Mouse (Mus musculus) inflammation-experienced regulatory T-cells, adult 6 months (primary cell): ENCODE measurements around the gene Ezh1. TPM values are rescaled to one million over a fixed set of nuclear protein-coding genes. Genes with fewer than 3 reads are reported as not detected.

Source experiments
- ATAC-seq: one replicate; pipeline ENCODE4 v1.8.0; 2017
- polyA plus RNA-seq, 3 experiments: library from polyadenylated mRNA; unstranded; fragments of 100-300 nt; shearing (Covaris generic); gene quantifications; one replicate each; pipeline ENCODE4 v1.2.1; 2017

Gene Ezh1
- polyA plus RNA-seq, 3 experiments from 2014 or later, result 38.0 to 70.6 (median 62.7) TPM

- peak; percentile 41 for ATAC-seq
Observed at GRCm38 (mm10) chr11:101245855-101246701, 19.8 kb upstream of the Ezh1 start, which contains the start of gene Ramp2. TSS of gene Ramp2 (plus strand) at chr11:101246028.

- no peak for ATAC-seq
Observed at GRCm38 (mm10) chr11:101245071-101245470, 18.8 kb upstream of the Ezh1 start.

GRCm38 (mm10) chr11:101238071-101238647 is 11.9 kb upstream of the Ezh1 start:
- ATAC-seq, result no peak

GRCm38 (mm10) chr11:101236782-101237181 is 10.5 kb upstream of the Ezh1 start:
- no peak for ATAC-seq

GRCm38 (mm10) chr11:101235429-101235828 is 9.2 kb upstream of the Ezh1 start:
- ATAC-seq, result no peak

- ATAC-seq, result no peak
Observed at GRCm38 (mm10) chr11:101234124-101234523, 7.9 kb upstream of the Ezh1 start.

- ATAC-seq, result no peak
Observed at GRCm38 (mm10) chr11:101233240-101233639, 7.0 kb upstream of the Ezh1 start.

GRCm38 (mm10) chr11:101232010-101232839 is 6.0 kb upstream of the Ezh1 start:
- ATAC-seq, result no peak

- ATAC-seq, result no peak
Observed at GRCm38 (mm10) chr11:101230991-101231871, 5.0 kb upstream of the Ezh1 start.

GRCm38 (mm10) chr11:101230526-101230925 is 4.3 kb upstream of the Ezh1 start:
- no peak for ATAC-seq

- ATAC-seq, result no peak
Observed at GRCm38 (mm10) chr11:101230061-101230511, 3.8 kb upstream of the Ezh1 start.

- ATAC-seq, result no peak
Observed at GRCm38 (mm10) chr11:101229361-101229900, 3.2 kb upstream of the Ezh1 start.

- no peak for ATAC-seq
Observed at GRCm38 (mm10) chr11:101225331-101226064, 765 bp downstream of the Ezh1 start.

- no peak for ATAC-seq
Observed at GRCm38 (mm10) chr11:101224337-101224736, 1.9 kb downstream of the Ezh1 start.

- no peak for ATAC-seq
Observed at GRCm38 (mm10) chr11:101221306-101221986, 4.8 kb downstream of the Ezh1 start.

GRCm38 (mm10) chr11:101220853-101221252 is 5.4 kb downstream of the Ezh1 start:
- ATAC-seq, result no peak

GRCm38 (mm10) chr11:101218436-101219055 is 7.7 kb downstream of the Ezh1 start:
- no peak for ATAC-seq

GRCm38 (mm10) chr11:101216936-101217335 is 9.3 kb downstream of the Ezh1 start:
- ATAC-seq, result no peak

- ATAC-seq, result peak; percentile 73
Observed at GRCm38 (mm10) chr11:101211970-101212369, 14.3 kb downstream of the Ezh1 start.

- no peak for ATAC-seq
Observed at GRCm38 (mm10) chr11:101200986-101201385, 25.3 kb downstream of the Ezh1 start.
